Mouse (Mus musculus) lung, embryonic 14.5 days (tissue): ENCODE data around the gene Gm9837. TPM values are rescaled to one million over a fixed set of nuclear protein-coding genes. Genes with fewer than 3 reads are reported as not detected.

Source experiments
- ATAC-seq: fragments of 200-750 bp; cut with Nextera tagmentation; 2 replicates; pipeline ENCODE4 v1.8.0; 2017; ENCODE audit warnings: mild to moderate bottlenecking, moderate TSS enrichment, moderate library complexity; ENCODE audit not compliant: insufficient read depth
- DNase-seq: peaks from one replicate; pipeline ENCODE4 v3.0.0-alpha.2; 2015
- H3K27ac ChIP-seq: fragments of 300-500 bp; sonication (generic); 2 replicates; pipeline ENCODE4 v1.5.1; 2014; ENCODE audit warnings: low read depth, mild to moderate bottlenecking, moderate library complexity
- H3K27me3 ChIP-seq: fragments of 300-500 bp; sonication (generic); 2 replicates; pipeline ENCODE4 v1.6.1; 2014; ENCODE audit warnings: low read length, control low read depth; ENCODE audit not compliant: insufficient read depth
- H3K36me3 ChIP-seq: fragments of 300-500 bp; sonication (generic); 2 replicates; pipeline ENCODE4 v1.6.1; 2014; ENCODE audit warnings: control low read depth; ENCODE audit not compliant: insufficient read depth
- H3K4me1 ChIP-seq: fragments of 300-500 bp; sonication (generic); 2 replicates; pipeline ENCODE4 v1.6.1; 2014; ENCODE audit warnings: antibody characterized with exemption, control low read depth; ENCODE audit not compliant: insufficient read depth
- H3K4me2 ChIP-seq: fragments of 300-500 bp; sonication (generic); 2 replicates; pipeline ENCODE4 v1.6.1; 2014; ENCODE audit warnings: mild to moderate bottlenecking
- H3K4me3 ChIP-seq: fragments of 300-500 bp; sonication (generic); 2 replicates; pipeline ENCODE4 v1.5.1; 2014; ENCODE audit warnings: low read depth, low read length
- H3K9ac ChIP-seq: fragments of 300-500 bp; sonication (generic); 2 replicates; pipeline ENCODE4 v1.6.1; 2014
- H3K9me3 ChIP-seq: fragments of 300-500 bp; sonication (generic); 2 replicates; pipeline ENCODE4 v1.6.1; 2016; ENCODE audit warnings: low read depth, low read length, control low read depth
- CTCF ChIP-seq: IDR thresholded peaks from 2 replicates; pipeline ENCODE4 v1.5.1; 2016; ENCODE audit warnings: antibody characterized with exemption, low read depth
- whole genome bisulfite sequencing: fragments of 180-500 bp; shearing (Covaris S2); extraction: QIAGEN DNeasy Blood & Tissue Kit; methylation state at CpG from one replicate; pipeline ENCODE4 v1.1.7; 2014; 5-methylcytosine and 5-hydroxymethylcytosine counted together
- polyA plus RNA-seq: library from polyadenylated mRNA; unstranded; fragments of >200 nt; fragmentation: Nextera tagmentation; extraction: Ambion mirVana; gene quantifications from 2 replicates; pipeline ENCODE4 v1.2.1, GENCODE M21; 2014

Gene Gm9837
- polyA plus RNA-seq, 1 experiment from 2014 or later: not detected

DNA sequence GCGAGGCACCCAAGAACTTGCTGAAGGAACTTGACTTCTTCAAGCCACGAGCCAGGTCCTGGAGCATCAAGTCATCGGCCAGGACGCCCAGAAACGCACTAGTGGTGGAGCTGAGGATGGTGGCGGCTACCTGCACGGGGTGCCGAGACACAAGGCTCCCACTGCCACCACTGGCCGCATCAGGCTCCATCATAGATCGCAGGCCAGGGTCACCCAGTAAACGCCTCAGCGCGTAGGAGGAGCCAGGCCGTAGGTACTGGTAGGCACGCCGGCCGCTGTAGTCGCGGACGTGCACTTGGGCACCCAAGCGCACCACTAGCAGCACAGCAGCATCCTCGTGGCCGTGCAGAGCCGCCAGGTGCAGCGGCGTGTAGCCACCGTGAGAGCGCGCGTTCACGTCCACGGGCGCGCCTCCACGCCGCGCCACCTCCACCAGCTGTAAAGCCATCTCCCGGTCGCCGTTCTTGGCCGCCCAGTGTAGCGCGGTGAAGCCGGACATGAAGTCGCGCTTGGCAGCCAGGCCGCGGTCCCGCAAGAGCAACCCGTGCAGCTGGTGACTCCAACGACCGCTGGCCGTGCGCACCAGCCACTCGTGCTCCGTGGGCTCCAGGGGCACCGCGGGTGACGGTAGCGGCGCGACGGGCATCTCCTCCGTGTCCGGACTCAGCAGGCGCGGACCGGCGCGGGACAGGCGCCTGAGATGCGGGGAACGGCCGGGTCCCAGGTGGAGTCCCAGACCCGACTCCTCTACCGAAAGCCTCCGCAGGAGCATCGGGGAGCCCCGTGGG lies 8.3 kb upstream of the Gm9837 start:
- Histone ChIP-seq H3K9ac (peak overlapping the region; percentile 29; the same call in 1 of the 2 replicates), H3K9me3 (no peaks in the 10 kb centered on the region; the same call in 1 of the 2 replicates), H3K27me3 (peaks cover 80% of the 10 kb centered on the region), H3K4me3 (peak overlapping the region; percentile 40), H3K36me3 (no peaks in the 10 kb centered on the region), H3K4me1 (no peaks in the 10 kb centered on the region), H3K4me2 (peak overlapping the region; percentile 77), H3K27ac (no peak overlapping the region)
- 4% methylated on average over 76 of the region's 79 CpGs for WGBS
- ATAC-seq (peak; percentile 31; the same call in 1 of the 2 replicates), DNase-seq (peak; percentile 33)
- TF ChIP-seq CTCF: no peak

DNA sequence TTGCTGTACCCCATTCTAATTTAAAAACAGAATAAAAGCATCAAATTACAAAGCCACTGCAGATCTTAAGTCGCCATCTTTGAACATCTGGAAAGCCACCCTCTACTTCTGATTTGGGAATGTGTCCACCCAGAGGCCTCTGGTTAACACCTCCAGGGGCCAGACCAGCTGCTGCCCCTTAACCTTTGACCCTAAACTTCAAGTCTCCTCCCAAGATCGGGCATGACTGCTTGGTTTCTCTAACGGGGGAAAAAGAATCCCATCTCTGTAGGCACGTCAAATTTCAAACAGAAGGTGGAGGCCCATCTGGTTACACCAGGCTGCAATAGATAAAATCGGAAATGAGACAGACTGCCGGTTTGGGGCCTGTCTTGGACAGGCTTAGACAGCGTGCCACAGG lies 7.6 kb upstream of the Gm9837 start:
- Histone ChIP-seq H3K4me2 (no peak overlapping the region), H3K4me1 (no peaks in the 10 kb centered on the region), H3K36me3 (no peaks in the 10 kb centered on the region), H3K9ac (no peak overlapping the region), H3K9me3 (no peaks in the 10 kb centered on the region; the same call in 1 of the 2 replicates), H3K4me3 (peak overlapping the region; percentile 40; the same call in 1 of the 2 replicates), H3K27ac (no peak overlapping the region), H3K27me3 (peaks cover 80% of the 10 kb centered on the region)
- TF ChIP-seq CTCF: no peak
- DNase-seq: no peak
- 32% methylated on average over 7 of the region's 7 CpGs for WGBS
- no peak for ATAC-seq

- no peaks in the 10 kb centered on the region for H3K36me3 ChIP-seq
- no peak for TF ChIP-seq CTCF
- 21% methylated on average over 8 of the region's 8 CpGs for WGBS
- H3K27me3 ChIP-seq: peaks cover 75% of the 10 kb centered on the region
- H3K4me2 ChIP-seq: no peak overlapping the region
- H3K9me3 ChIP-seq: no peaks in the 10 kb centered on the region; the same call in 1 of the 2 replicates
- H3K27ac ChIP-seq: no peak overlapping the region
- no peaks in the 10 kb centered on the region for H3K4me1 ChIP-seq
- H3K9ac ChIP-seq: no peak overlapping the region
- ATAC-seq: no peak
- no peak overlapping the region for H3K4me3 ChIP-seq
- no peak for DNase-seq
Observed at GRCm38 (mm10) chr11:53475620-53476019, 5.3 kb upstream of the Gm9837 start.

DNA sequence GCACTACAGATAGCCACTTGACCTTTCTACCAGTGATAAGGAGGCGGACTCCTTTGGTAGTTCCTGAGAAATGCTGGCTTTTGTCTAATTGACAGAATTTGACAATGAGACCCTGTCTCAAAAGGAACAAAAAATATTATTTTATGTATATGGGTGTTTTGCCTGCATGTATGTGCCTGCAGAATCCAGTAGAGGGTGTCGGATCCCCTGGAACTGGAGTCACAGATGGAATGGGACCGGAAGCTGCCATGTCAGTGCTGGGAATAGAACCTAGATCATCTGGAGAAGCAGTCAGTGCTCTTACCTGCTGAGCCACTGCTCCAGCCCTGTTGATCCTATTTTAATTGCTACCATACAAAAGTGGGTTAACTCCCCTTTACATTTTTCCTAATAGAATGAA lies 2.4 kb upstream of the Gm9837 start:
- Histone ChIP-seq H3K27ac (no peak overlapping the region), H3K36me3 (no peaks in the 10 kb centered on the region), H3K4me2 (no peak overlapping the region), H3K9ac (no peak overlapping the region), H3K27me3 (peaks cover 54% of the 10 kb centered on the region), H3K4me1 (no peaks in the 10 kb centered on the region), H3K4me3 (no peak overlapping the region), H3K9me3 (no peaks in the 10 kb centered on the region)
- ATAC-seq (no peak), DNase-seq (no peak)
- 70% methylated on average over 3 of the region's 3 CpGs for WGBS
- TF ChIP-seq CTCF: peak; percentile 34; the same call in 1 of the 2 replicates

- no peak for DNase-seq
- Histone ChIP-seq H3K4me2 (peak overlapping the region; percentile 50), H3K27ac (no peak overlapping the region), H3K4me1 (peaks cover 4% of the 10 kb centered on the region; the same call in 1 of the 2 replicates), H3K27me3 (peaks cover 53% of the 10 kb centered on the region), H3K36me3 (no peaks in the 10 kb centered on the region), H3K4me3 (no peak overlapping the region), H3K9ac (no peak overlapping the region), H3K9me3 (no peaks in the 10 kb centered on the region)
- ATAC-seq: no peak
- TF ChIP-seq CTCF: no peak
- WGBS: 44% methylated on average over 16 of the region's 16 CpGs
Observed at GRCm38 (mm10) chr11:53469294-53469967, 848 bp downstream of the Gm9837 start.

DNA sequence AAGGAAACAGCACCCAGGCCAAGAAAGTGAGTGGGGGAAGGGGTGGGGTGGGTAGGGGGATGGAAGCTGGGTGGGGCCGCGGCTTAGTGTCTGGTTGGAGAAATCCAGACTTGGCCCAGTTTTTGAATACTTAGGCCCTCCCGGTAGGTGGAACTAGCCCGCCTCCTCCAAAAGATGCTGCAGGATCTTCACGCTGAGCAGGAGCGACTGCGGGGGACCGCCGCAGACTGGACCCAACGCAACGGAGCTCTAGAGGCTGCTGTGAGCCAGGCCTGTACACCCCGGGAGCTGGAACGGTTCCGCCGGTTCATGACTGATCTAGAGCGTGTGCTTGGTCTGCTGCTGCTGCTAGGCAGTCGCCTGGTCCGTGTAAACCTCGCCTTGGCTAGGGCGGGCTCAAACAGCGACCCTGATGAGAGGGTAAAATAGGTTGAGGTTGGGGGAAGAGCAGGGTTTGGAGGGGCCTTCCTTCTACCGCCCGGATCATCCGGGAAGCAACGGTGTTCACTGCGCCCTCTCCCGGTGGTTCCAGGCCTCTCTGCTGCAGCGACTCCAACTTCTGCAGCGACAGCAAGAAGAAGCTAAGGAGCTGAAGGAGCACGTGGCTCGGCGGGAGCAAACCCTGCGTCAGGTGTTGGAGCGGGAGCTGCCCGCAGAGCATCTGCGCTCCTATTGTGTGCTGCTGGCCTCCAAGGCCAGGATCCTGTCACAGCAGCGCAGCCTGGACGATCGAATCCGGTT lies 3.9 kb downstream of the Gm9837 start:
- Histone ChIP-seq H3K27me3 (peaks cover 75% of the 10 kb centered on the region), H3K27ac (no peak overlapping the region), H3K36me3 (no peaks in the 10 kb centered on the region), H3K9ac (peak overlapping the region; percentile 48), H3K4me3 (peak overlapping the region; percentile 29), H3K9me3 (no peaks in the 10 kb centered on the region), H3K4me1 (peaks cover 4% of the 10 kb centered on the region; the same call in 1 of the 2 replicates), H3K4me2 (peak overlapping the region; percentile 65)
- peak; percentile 88 for TF ChIP-seq CTCF
- ATAC-seq (peak; percentile 52; the same call in 1 of the 2 replicates), DNase-seq (peak; percentile 92)
- WGBS: 7% methylated on average over 40 of the region's 40 CpGs
